Mouse (Mus musculus) E14TG2a.4 (cell line): ENCODE measurements at regions not wholly inside any gene's neighbourhood (a gene's known extent, or its start where the extent isn't known, plus 50 kb on each side); places are given as distances from the start of the nearest gene placed in this dataset.

ENCODE experiments used
- H3K27me3 ChIP-seq: 2 replicates; pipeline ENCODE4 v1.6.1; 2014; ENCODE audit warnings: low read length, control low read depth; ENCODE audit not compliant: insufficient read depth
- H3K36me3 ChIP-seq: 2 replicates; pipeline ENCODE4 v1.6.1; 2014; ENCODE audit warnings: low read length, control low read depth; ENCODE audit not compliant: insufficient read depth
- H3K4me1 ChIP-seq: replicated peaks from 2 replicates; pipeline ENCODE4 v1.6.1; 2014; ENCODE audit warnings: low read depth, low read length, control low read depth
- H3K4me3 ChIP-seq: replicated peaks from 2 replicates; pipeline ENCODE4 v1.5.1; 2014; ENCODE audit warnings: mild to moderate bottlenecking, low read length
- H3K9me3 ChIP-seq: 2 replicates; pipeline ENCODE4 v1.6.1; 2014; ENCODE audit warnings: low read length, control low read depth
- CTCF ChIP-seq: conservative IDR thresholded peaks from 2 replicates; pipeline ENCODE4 v1.5.1; 2014; ENCODE audit warnings: low read length
- NANOG ChIP-seq: IDR thresholded peaks from 2 replicates; pipeline ENCODE4 v1.6.1; 2014; ENCODE audit warnings: borderline replicate concordance, low read length, mixed read lengths
- POU5F1 ChIP-seq: IDR thresholded peaks from 2 replicates; pipeline ENCODE4 v1.6.1; 2014; ENCODE audit warnings: low read length, borderline replicate concordance

GRCm38 (mm10) chr5:64634008-64634407, 169.2 kb upstream of the Klf3 start:
- TF ChIP-seq POU5F1 (no peak), NANOG (no peak), CTCF (no peak)
- no peaks in the 10 kb centered on the region for H3K9me3 ChIP-seq
- no peak overlapping the region for H3K4me3 ChIP-seq
- H3K27me3 ChIP-seq: no peaks in the 10 kb centered on the region
- H3K4me1 ChIP-seq: peaks cover 21% of the 10 kb centered on the region
- H3K36me3 ChIP-seq: no peaks in the 10 kb centered on the region

GRCm38 (mm10) chr5:64634721-64635120, 168.5 kb upstream of the Klf3 start:
- peaks cover 21% of the 10 kb centered on the region for H3K4me1 ChIP-seq
- H3K36me3 ChIP-seq: no peaks in the 10 kb centered on the region
- no peak overlapping the region for H3K4me3 ChIP-seq
- H3K9me3 ChIP-seq: no peaks in the 10 kb centered on the region
- no peaks in the 10 kb centered on the region for H3K27me3 ChIP-seq
- no peak for TF ChIP-seq NANOG
- no peak for TF ChIP-seq CTCF

GRCm38 (mm10) chr5:64636301-64636700, 166.9 kb upstream of the Klf3 start:
- H3K36me3 ChIP-seq: no peaks in the 10 kb centered on the region
- no peak for TF ChIP-seq POU5F1
- no peak for TF ChIP-seq NANOG
- TF ChIP-seq CTCF: no peak
- no peak overlapping the region for H3K4me3 ChIP-seq
- H3K27me3 ChIP-seq: no peaks in the 10 kb centered on the region
- no peaks in the 10 kb centered on the region for H3K9me3 ChIP-seq
- peaks cover 14% of the 10 kb centered on the region for H3K4me1 ChIP-seq

- Histone ChIP-seq H3K36me3 (no peaks in the 10 kb centered on the region), H3K9me3 (peaks cover 12% of the 10 kb centered on the region; the same call in 1 of the 2 replicates), H3K4me1 (peaks cover 20% of the 10 kb centered on the region), H3K4me3 (no peak overlapping the region), H3K27me3 (no peaks in the 10 kb centered on the region)
- TF ChIP-seq POU5F1 (no peak), CTCF (no peak), NANOG (no peak)
Observed at GRCm38 (mm10) chr5:64643584-64643983, 159.6 kb upstream of the Klf3 start.

- Histone ChIP-seq H3K4me3 (peak overlapping the region; percentile 70), H3K36me3 (no peaks in the 10 kb centered on the region), H3K27me3 (no peaks in the 10 kb centered on the region), H3K9me3 (peaks cover 12% of the 10 kb centered on the region; the same call in 1 of the 2 replicates), H3K4me1 (peaks cover 40% of the 10 kb centered on the region)
- TF ChIP-seq NANOG (no peak), POU5F1 (no peak), CTCF (no peak)
Observed at GRCm38 (mm10) chr5:64647417-64648125, 155.6 kb upstream of the Klf3 start.

GRCm38 (mm10) chr5:64648492-64648891, 154.7 kb upstream of the Klf3 start:
- no peaks in the 10 kb centered on the region for H3K36me3 ChIP-seq
- TF ChIP-seq CTCF: no peak
- TF ChIP-seq POU5F1: no peak
- peaks cover 40% of the 10 kb centered on the region for H3K4me1 ChIP-seq
- 0 out of 2 replicates have a peak overlapping the region, but pooled peaks have one; percentile 37 for H3K4me3 ChIP-seq
- H3K27me3 ChIP-seq: no peaks in the 10 kb centered on the region
- H3K9me3 ChIP-seq: peaks cover 12% of the 10 kb centered on the region; the same call in 1 of the 2 replicates

- peaks cover 45% of the 10 kb centered on the region for H3K4me1 ChIP-seq
- no peaks in the 10 kb centered on the region; the same call in 1 of the 2 replicates for H3K9me3 ChIP-seq
- H3K4me3 ChIP-seq: no peak overlapping the region
- H3K36me3 ChIP-seq: no peaks in the 10 kb centered on the region
- TF ChIP-seq NANOG (no peak), POU5F1 (no peak), CTCF (no peak)
- H3K27me3 ChIP-seq: no peaks in the 10 kb centered on the region
Observed at GRCm38 (mm10) chr5:64651407-64651806, 151.8 kb upstream of the Klf3 start.

- no peaks in the 10 kb centered on the region for H3K27me3 ChIP-seq
- no peaks in the 10 kb centered on the region for H3K36me3 ChIP-seq
- no peaks in the 10 kb centered on the region; the same call in 1 of the 2 replicates for H3K9me3 ChIP-seq
- TF ChIP-seq NANOG: no peak
- peaks cover 26% of the 10 kb centered on the region for H3K4me1 ChIP-seq
- no peak overlapping the region for H3K4me3 ChIP-seq
Observed at GRCm38 (mm10) chr5:64653764-64654163, 149.4 kb upstream of the Klf3 start.

GRCm38 (mm10) chr5:64655286-64655685, 147.9 kb upstream of the Klf3 start:
- Histone ChIP-seq H3K4me3 (no peak overlapping the region), H3K9me3 (no peaks in the 10 kb centered on the region), H3K4me1 (peaks cover 18% of the 10 kb centered on the region), H3K27me3 (no peaks in the 10 kb centered on the region), H3K36me3 (no peaks in the 10 kb centered on the region)
- TF ChIP-seq NANOG (no peak), CTCF (no peak), POU5F1 (no peak)
